Mouse (Mus musculus): Measurements from ENCODE around the gene Copb1. TPM values are rescaled to one million over a fixed set of nuclear protein-coding genes. Genes with fewer than 3 reads are reported as not detected.

Gene Copb1
- total and polyA plus RNA-seq, 3 experiments: 50.1 to 405 (median 61.3) TPM

DNA sequence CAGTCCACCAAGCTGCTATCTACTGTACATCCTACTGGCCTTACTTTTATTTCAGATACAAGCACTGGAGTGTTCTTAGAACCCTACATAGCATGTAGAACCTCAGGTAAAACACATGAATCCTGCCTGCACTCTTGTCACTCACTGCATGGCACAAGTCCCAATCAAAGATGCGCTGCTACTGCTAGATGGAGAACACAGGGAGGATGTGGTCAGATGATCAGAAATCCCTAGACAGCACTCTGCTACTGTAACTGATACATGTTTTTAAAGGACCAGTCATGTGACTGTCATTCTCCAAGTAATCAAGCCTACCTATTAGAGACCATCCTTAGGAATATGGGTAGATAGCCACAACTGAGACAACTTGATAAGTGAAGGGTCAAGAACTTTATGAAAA, 44.7 kb downstream of the Copb1 start:
- Histone ChIP-seq H3K27ac (ENCODE audit: control insufficient read depth, low read depth, low read length) (no peak overlapping the region), H3K9me3 (replicated peaks; ENCODE audit: insufficient read depth, low read length) (no peaks in the 10 kb centered on the region), H3K9ac (ENCODE audit: control insufficient read depth, low read depth, low read length, poor library complexity, severe bottlenecking) (no peak overlapping the region), H3K27me3 (ENCODE audit: control insufficient read depth in 1 of 2, insufficient read depth in 2 of 2, low read length in 2 of 2) (no peaks in the 10 kb centered on the region), H3K79me2 (ENCODE audit: control insufficient read depth, insufficient read depth, low read length, poor library complexity) (no peaks in the 10 kb centered on the region), H3K4me3 (ENCODE audit: control insufficient read depth in 1 of 2, insufficient read depth in 1 of 2, low read depth in 2 of 2, low read length in 2 of 2) (no peak overlapping the region), H3K4me1 (ENCODE audit: control insufficient read depth in 1 of 2, insufficient read depth in 2 of 2, low read length in 2 of 2) (no peaks in the 10 kb centered on the region), H3K36me3 (ENCODE audit: control insufficient read depth in 1 of 2, insufficient read depth in 2 of 2, low read length in 2 of 2) (no peaks in the 10 kb centered on the region)
- no peak for TF ChIP-seq ZKSCAN1 (IDR thresholded peaks at IDR 0.05; ENCODE audit: low read depth, low read length)
- TF ChIP-seq USF2 (IDR thresholded peaks at IDR 0.05; ENCODE audit: borderline replicate concordance in 1 of 2, insufficient read depth in 1 of 2, low read depth in 1 of 2, low read length in 2 of 2): no peak
- no peak for TF ChIP-seq USF1 (IDR thresholded peaks at IDR 0.05; ENCODE audit: low read depth, low read length)
- TF ChIP-seq MAX (IDR thresholded peaks at IDR 0.05; ENCODE audit: low read length): no peak
- TF ChIP-seq JUND (IDR thresholded peaks at IDR 0.05; ENCODE audit: low read depth, low read length): no peak
- no peak for TF ChIP-seq ETS1 (IDR thresholded peaks at IDR 0.05; ENCODE audit: low read depth, low read length)
- TF ChIP-seq TBP (IDR thresholded peaks at IDR 0.05; ENCODE audit: low read depth, low read length): no peak
- no peak for TF ChIP-seq RCOR1 (IDR thresholded peaks at IDR 0.05; ENCODE audit: low read depth, low read length)
- no peak for TF ChIP-seq SIN3A (IDR thresholded peaks at IDR 0.05; ENCODE audit: low read length)
- TF ChIP-seq MXI1 (IDR thresholded peaks at IDR 0.05; ENCODE audit: low read depth, low read length): no peak
- TF ChIP-seq MEF2A (IDR thresholded peaks at IDR 0.05; ENCODE audit: extremely low read depth, insufficient replicate concordance, low read depth, low read length, poor library complexity, severe bottlenecking): no peak
- TF ChIP-seq E2F4 (IDR thresholded peaks at IDR 0.05; ENCODE audit: borderline replicate concordance, low read depth, low read length): no peak
- no peak for TF ChIP-seq ZNF384 (IDR thresholded peaks at IDR 0.05; ENCODE audit: low read depth, low read length)
- no peak for TF ChIP-seq SMC3 (IDR thresholded peaks at IDR 0.05; ENCODE audit: low read depth, low read length)
- TF ChIP-seq RAD21 (IDR thresholded peaks at IDR 0.05; ENCODE audit: low read depth, low read length): no peak
- no peak for TF ChIP-seq MAFK (IDR thresholded peaks at IDR 0.05; ENCODE audit: borderline replicate concordance, low read depth, low read length)
- TF ChIP-seq POLR2A (IDR thresholded peaks at IDR 0.05; ENCODE audit: control insufficient read depth in 1 of 2, insufficient read depth in 1 of 2, low read depth in 1 of 2, low read length in 2 of 2, poor library complexity in 1 of 2): no peak
- TF ChIP-seq GABPA (IDR thresholded peaks at IDR 0.05; ENCODE audit: low read depth, low read length): no peak
- no peak for TF ChIP-seq ELF1 (IDR thresholded peaks at IDR 0.05; ENCODE audit: low read depth, low read length)
- no peak for DNase-seq (ENCODE audit: low read depth, low spot score)

DNA sequence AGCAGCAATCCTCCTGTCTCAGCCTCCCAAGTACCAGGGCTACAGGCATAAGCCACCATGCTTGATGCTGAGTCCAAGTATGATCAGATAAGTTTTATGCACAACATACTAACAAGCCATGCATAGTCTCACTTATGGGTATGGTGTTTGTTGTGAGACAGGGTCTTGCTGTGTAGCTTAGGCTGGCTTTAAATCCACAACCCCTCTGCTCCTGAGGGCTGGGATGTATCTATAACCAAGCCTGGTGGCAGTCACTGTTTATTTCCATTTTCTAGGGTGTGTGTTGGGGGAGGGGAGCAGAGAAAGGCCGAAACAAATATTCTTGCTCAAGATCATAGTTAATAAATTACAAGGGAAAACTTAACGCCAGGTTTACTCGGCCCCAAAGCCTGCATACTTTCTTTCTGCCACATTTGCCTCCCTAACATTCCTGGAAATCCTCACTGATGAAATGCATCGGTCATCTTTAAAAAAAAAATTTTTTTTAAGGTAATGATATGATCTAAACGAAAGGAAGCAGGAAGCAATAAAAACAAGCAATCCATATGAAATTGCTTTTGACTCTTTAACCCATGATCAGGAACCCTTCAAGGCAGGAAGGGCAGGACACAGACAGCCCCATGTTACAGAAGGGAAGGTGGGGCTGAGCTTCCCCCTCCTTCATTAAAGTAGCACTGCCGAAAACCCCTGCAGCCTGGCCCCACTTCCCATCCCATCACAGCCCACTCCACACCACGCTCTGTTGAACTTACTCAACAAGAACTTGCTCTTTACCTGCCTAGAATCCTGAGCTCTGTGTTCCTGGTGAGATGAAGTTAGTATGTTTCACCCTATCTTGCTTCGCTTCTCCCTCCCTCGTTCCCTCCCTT, 50.8 kb downstream of the Copb1 start:
- Histone ChIP-seq H3K79me2 (ENCODE audit: control insufficient read depth, insufficient read depth, low read length, poor library complexity) (no peaks in the 10 kb centered on the region), H3K27ac (ENCODE audit: control insufficient read depth, low read depth, low read length) (no peak overlapping the region)

More for the DNA sequence above, 50.8 kb downstream of the Copb1 start:
- H3K36me3 ChIP-seq (ENCODE audit: control insufficient read depth in 1 of 2, insufficient read depth in 2 of 2, low read length in 2 of 2): no peaks in the 10 kb centered on the region
- no peak overlapping the region for H3K4me3 ChIP-seq (ENCODE audit: control insufficient read depth in 1 of 2, insufficient read depth in 1 of 2, low read depth in 2 of 2, low read length in 2 of 2)
- H3K9ac ChIP-seq (ENCODE audit: control insufficient read depth, low read depth, low read length, poor library complexity, severe bottlenecking): no peak overlapping the region
- no peak for DNase-seq (ENCODE audit: low read depth, low spot score)
- peaks cover 0 to 7% of the 10 kb centered on the region in 2 experiments; a peak in 2 of 4 replicates for H3K4me1 ChIP-seq (ENCODE audit: control insufficient read depth in 1 of 2, insufficient read depth in 2 of 2, low read length in 2 of 2)
- H3K27me3 ChIP-seq (ENCODE audit: control insufficient read depth in 1 of 2, insufficient read depth in 2 of 2, low read length in 2 of 2): peaks cover 0 to 2% of the 10 kb centered on the region in 2 experiments; a peak in 3 of 4 replicates
- no peaks in the 10 kb centered on the region for H3K9me3 ChIP-seq (replicated peaks; ENCODE audit: insufficient read depth, low read length)
- no peak for TF ChIP-seq POLR2AphosphoS2 (IDR thresholded peaks at IDR 0.05; ENCODE audit: low read length)
- no peak for TF ChIP-seq GATA1 (IDR thresholded peaks at IDR 0.05; ENCODE audit: low read depth, low read length)
- TF ChIP-seq ETS1 (IDR thresholded peaks at IDR 0.05; ENCODE audit: low read depth, low read length): no peak
- TF ChIP-seq TAL1 (IDR thresholded peaks at IDR 0.05; ENCODE audit: low read length): no peak
- TF ChIP-seq MXI1 (IDR thresholded peaks at IDR 0.05; ENCODE audit: low read depth, low read length): no peak
- TF ChIP-seq POLR2AphosphoS5 (IDR thresholded peaks at IDR 0.05; ENCODE audit: borderline replicate concordance, low read depth, low read length): no peak
- TF ChIP-seq MYC (IDR thresholded peaks at IDR 0.05; ENCODE audit: low read depth, low read length): no peak
- TF ChIP-seq HCFC1 (IDR thresholded peaks at IDR 0.05; ENCODE audit: low read depth, low read length): no peak
- TF ChIP-seq CHD1 (IDR thresholded peaks at IDR 0.05; ENCODE audit: low read depth, low read length): no peak
- no peak for TF ChIP-seq JUND (IDR thresholded peaks at IDR 0.05; ENCODE audit: low read depth, low read length)
